Mouse (Mus musculus) CH12.LX (cell line): ENCODE measurements at regions not wholly inside any gene's neighbourhood (a gene's known extent, or its start where the extent isn't known, plus 50 kb on each side); places are given as distances from the start of the nearest gene placed in this dataset.

Experiments
- DNase-seq: peaks from one replicate; pipeline ENCODE4 v3.0.0-alpha.2; 2013; ENCODE audit errors: extremely low read depth
- H3K27ac ChIP-seq: 2 replicates; pipeline ENCODE4 v1.5.1; 2012; ENCODE audit warnings: low read depth, mild to moderate bottlenecking, control low read depth, moderate library complexity; ENCODE audit not compliant: insufficient read depth
- H3K27me3 ChIP-seq: replicated peaks from 2 replicates; pipeline ENCODE3; 2012; ENCODE audit warnings: inconsistent platforms
- H3K36me3 ChIP-seq, 2 experiments: replicated peaks in 1 of 2; 2 replicates each; pipeline versions ENCODE3 to v1.6.1; 2012; ENCODE audit warnings: inconsistent platforms in 1 of 2, low read length in 1 of 2, mild to moderate bottlenecking in 1 of 2, mixed read lengths in 1 of 2, moderate library complexity in 1 of 2; ENCODE audit not compliant: control insufficient read depth in 1 of 2, insufficient read depth in 1 of 2
- H3K4me1 ChIP-seq, 2 experiments: 2 replicates each; pipeline ENCODE4 v1.6.1; 2012; ENCODE audit warnings: inconsistent platforms in 1 of 2, moderate library complexity in 1 of 2; ENCODE audit not compliant: insufficient read depth in 2 of 2, control insufficient read depth in 1 of 2
- H3K4me2 ChIP-seq: 2 replicates; pipeline ENCODE4 v1.6.1; 2012; ENCODE audit warnings: low read depth, mild to moderate bottlenecking, control low read depth; ENCODE audit not compliant: poor library complexity, insufficient read depth, severe bottlenecking
- H3K4me3 ChIP-seq, 3 experiments: fragments of 150-350 bp in 1 of 3; sonication (generic) in 1 of 3; replicated peaks in 1 of 3; 2 replicates each; pipeline versions ENCODE3 to v1.5.1; 2011 to 2012; ENCODE audit warnings: low read depth in 2 of 3, low read length in 2 of 3, mild to moderate bottlenecking in 2 of 3, moderate library complexity in 2 of 3, control low read depth in 1 of 3, improper control_type of control experiment in 1 of 3, inconsistent platforms in 1 of 3, mixed read lengths in 1 of 3; ENCODE audit not compliant: poor library complexity in 1 of 3
- H3K79me2 ChIP-seq: replicated peaks from 2 replicates; pipeline ENCODE4 v1.6.1; 2012; ENCODE audit warnings: mild to moderate bottlenecking, moderate library complexity; ENCODE audit not compliant: control insufficient read depth, poor library complexity, insufficient read depth, severe bottlenecking; ENCODE audit errors: extremely low read depth
- H3K9ac ChIP-seq: 2 replicates; pipeline ENCODE4 v1.6.1; 2012; ENCODE audit warnings: low read depth, mild to moderate bottlenecking, control low read depth, moderate library complexity; ENCODE audit not compliant: insufficient read depth
- H3K9me3 ChIP-seq: replicated peaks from 2 replicates; pipeline ENCODE3; 2012; ENCODE audit warnings: low read length, inconsistent platforms, mixed read lengths
- CTCF ChIP-seq, 2 experiments: IDR thresholded peaks in 1 of 2; conservative IDR thresholded peaks in 1 of 2; 2 replicates each; pipeline ENCODE4 v1.5.1; 2011 to 2012; ENCODE audit warnings: low read depth in 2 of 2, low read length in 2 of 2, improper control_type of control experiment in 1 of 2, inconsistent platforms in 1 of 2, mild to moderate bottlenecking in 1 of 2, moderate library complexity in 1 of 2
- E2F4 ChIP-seq: IDR thresholded peaks from 2 replicates; pipeline ENCODE4 v1.6.1; 2011; ENCODE audit warnings: low read depth, low read length, improper control_type of control experiment; ENCODE audit not compliant: insufficient replicate concordance
- ELF1 ChIP-seq: IDR thresholded peaks from 2 replicates; pipeline ENCODE4 v1.6.1; 2014; ENCODE audit warnings: low read depth, mild to moderate bottlenecking, inconsistent platforms, low read length, improper control_type of control experiment
- EP300 ChIP-seq: IDR thresholded peaks from 2 replicates; pipeline ENCODE4 v1.6.1; 2011; ENCODE audit warnings: low read length, improper control_type of control experiment
- IRF4 ChIP-seq: IDR thresholded peaks from 2 replicates; pipeline ENCODE4 v1.6.1; 2014; ENCODE audit warnings: low read depth, mild to moderate bottlenecking, inconsistent platforms, low read length, improper control_type of control experiment
- MAX ChIP-seq: IDR thresholded peaks from 2 replicates; pipeline ENCODE4 v1.6.1; 2011; ENCODE audit warnings: low read length, improper control_type of control experiment
- MAZ ChIP-seq: IDR thresholded peaks from 2 replicates; pipeline ENCODE4 v1.6.1; 2012; ENCODE audit warnings: low read depth, mild to moderate bottlenecking, inconsistent platforms, low read length, improper control_type of control experiment, moderate library complexity
- MEF2A ChIP-seq: IDR thresholded peaks from 2 replicates; pipeline ENCODE4 v1.6.1; 2014; ENCODE audit warnings: low read depth, mild to moderate bottlenecking, inconsistent platforms, low read length, improper control_type of control experiment, borderline replicate concordance
- MXI1 ChIP-seq: IDR thresholded peaks from 2 replicates; pipeline ENCODE4 v1.6.1; 2011; ENCODE audit warnings: mild to moderate bottlenecking, low read depth, low read length, improper control_type of control experiment
- POLR2AphosphoS2 ChIP-seq: IDR thresholded peaks from 2 replicates; pipeline ENCODE4 v1.6.1; 2011; ENCODE audit warnings: low read depth, low read length, improper control_type of control experiment
- RAD21 ChIP-seq: IDR thresholded peaks from 2 replicates; pipeline ENCODE4 v1.6.1; 2011; ENCODE audit warnings: low read depth, mild to moderate bottlenecking, low read length, improper control_type of control experiment, moderate library complexity
- RCOR1 ChIP-seq: conservative IDR thresholded peaks from 2 replicates; pipeline ENCODE4 v1.6.1; 2012; ENCODE audit warnings: low read depth, mild to moderate bottlenecking, inconsistent platforms, low read length, improper control_type of control experiment
- SMC3 ChIP-seq: IDR thresholded peaks from 2 replicates; pipeline ENCODE4 v1.6.1; 2011; ENCODE audit warnings: low read depth, low read length, improper control_type of control experiment
- TBP ChIP-seq: conservative IDR thresholded peaks from 2 replicates; pipeline ENCODE4 v1.6.1; 2011; ENCODE audit warnings: low read depth, low read length, improper control_type of control experiment
- TCF12 ChIP-seq: IDR thresholded peaks from 2 replicates; pipeline ENCODE4 v1.6.1; 2014; ENCODE audit warnings: low read depth, mild to moderate bottlenecking, inconsistent platforms, low read length, improper control_type of control experiment
- UBTF ChIP-seq: IDR thresholded peaks from 2 replicates; pipeline ENCODE4 v1.6.1; 2012; ENCODE audit warnings: low read depth, mild to moderate bottlenecking, inconsistent platforms, low read length, improper control_type of control experiment, moderate library complexity
- USF1 ChIP-seq: IDR thresholded peaks from 2 replicates; pipeline ENCODE4 v1.6.1; 2014; ENCODE audit warnings: low read depth, mild to moderate bottlenecking, inconsistent platforms, low read length, improper control_type of control experiment
- ZC3H11A ChIP-seq: IDR thresholded peaks from 2 replicates; pipeline ENCODE4 v1.6.1; 2012; ENCODE audit warnings: low read depth, mild to moderate bottlenecking, inconsistent platforms, low read length, improper control_type of control experiment
- ZKSCAN1 ChIP-seq: IDR thresholded peaks from 2 replicates; pipeline ENCODE4 v1.6.1; 2012; ENCODE audit warnings: low read depth, inconsistent platforms, low read length, improper control_type of control experiment, borderline replicate concordance
- ZMIZ1 ChIP-seq: IDR thresholded peaks from 2 replicates; pipeline ENCODE4 v1.6.1; 2012; ENCODE audit warnings: low read depth, mild to moderate bottlenecking, inconsistent platforms, low read length, improper control_type of control experiment
- ZNF384 ChIP-seq: IDR thresholded peaks from 2 replicates; pipeline ENCODE4 v1.6.1; 2012; ENCODE audit warnings: low read depth, low read length, improper control_type of control experiment, inconsistent platforms
- dilution Hi-C: fragments of 300-500 bp; cut with MboI; formaldehyde crosslinking; loops from 2 replicates; pipeline ENCODE4 v1.14.3; 2020; ENCODE audit warnings: low sequenced_read_pairs; ENCODE audit not compliant: extremely low pct_unique_long_range_greater_than_20kb, extremely low pct_ligation_motif_present
- in situ Hi-C: fragments of 300-500 bp; cut with MboI; formaldehyde crosslinking; loops from 3 replicates; pipeline ENCODE4 v1.14.3; 2019; ENCODE audit warnings: low sequenced_read_pairs, low pct_ligation_motif_present, low pct_unique_long_range_greater_than_20kb, mixed read lengths

GRCm38 (mm10) chr10:99619421-99620151 is 139.9 kb downstream of the Csl start:
- no peaks in the 10 kb centered on the region for H3K4me1 ChIP-seq
- H3K36me3 ChIP-seq = no peaks in the 10 kb centered on the region
- peak; percentile 78 for DNase-seq
- no peaks in the 10 kb centered on the region for H3K9me3 ChIP-seq
- no peak overlapping the region for H3K27ac ChIP-seq
- H3K9ac ChIP-seq = no peak overlapping the region
- in situ Hi-C loops (no loop called here), dilution Hi-C loops (no loop called here)
- TF ChIP-seq ZMIZ1 (no peak), CTCF (conservative IDR thresholded peaks at IDR 0.05 in 1 of 2, IDR thresholded peaks at IDR 0.05 in 1 of 2; ENCODE audit: low read depth in 2 of 2, low read length in 2 of 2) (peak; percentile 72 to 90), SMC3 (peak; percentile 37; the same call in 1 of the 2 replicates), USF1 (no peak), TBP (no peak), RAD21 (peak; percentile 69), ZNF384 (peak; percentile 20; the same call in 1 of the 2 replicates), RCOR1 (no peak)
- no peak overlapping the region; the same call in 1 of the 2 replicates for H3K4me2 ChIP-seq
- H3K79me2 ChIP-seq = no peaks in the 10 kb centered on the region
- no peaks in the 10 kb centered on the region for H3K27me3 ChIP-seq
- no peak overlapping the region for H3K4me3 ChIP-seq

GRCm38 (mm10) chr10:99620489-99620888 is 139.0 kb downstream of the Csl start:
- Histone ChIP-seq H3K9ac (no peak overlapping the region), H3K9me3 (no peaks in the 10 kb centered on the region), H3K36me3 (no peaks in the 10 kb centered on the region), H3K27me3 (no peaks in the 10 kb centered on the region), H3K4me3 (no peak overlapping the region), H3K4me1 (no peaks in the 10 kb centered on the region), H3K27ac (no peak overlapping the region), H3K79me2 (no peaks in the 10 kb centered on the region), H3K4me2 (no peak overlapping the region)
- TF ChIP-seq ZC3H11A (no peak), MAZ (no peak), POLR2AphosphoS2 (no peak), MAX (no peak), SMC3 (no peak), E2F4 (no peak), RCOR1 (no peak), MEF2A (no peak), ZKSCAN1 (no peak), MXI1 (no peak), IRF4 (no peak), UBTF (no peak), EP300 (no peak), TCF12 (no peak), ELF1 (no peak)
- in situ Hi-C loops (no loop called here), dilution Hi-C loops (no loop called here)
- no peak for DNase-seq
